Mouse (Mus musculus): Measurements from ENCODE around the gene Pipox.

DNA sequence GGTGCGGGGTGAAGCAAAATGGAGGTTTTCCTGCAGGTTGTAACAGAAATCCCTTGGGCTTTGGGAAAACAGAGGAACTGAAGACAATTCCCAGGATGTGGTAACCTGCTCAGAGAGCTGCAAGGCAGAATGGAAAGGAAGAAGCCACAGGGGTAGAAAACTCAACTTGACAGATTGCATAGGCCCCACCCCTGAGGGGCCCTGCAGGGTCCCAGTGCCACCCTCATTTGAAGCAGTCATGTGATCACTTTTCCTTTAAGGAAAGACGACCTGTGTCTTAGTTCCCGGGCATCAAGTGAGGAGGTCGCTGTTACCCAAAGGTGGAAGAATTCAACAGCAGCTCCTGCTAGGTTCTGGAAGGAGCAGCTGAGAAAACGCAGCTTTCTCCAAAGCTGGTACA lies 1.0 kb downstream of the Pipox start:
- TF ChIP-seq CTCF (IDR thresholded peaks at IDR 0.05; ENCODE audit: borderline replicate concordance, extremely low read depth, insufficient read depth, insufficient read length) (no peak), POLR2A (IDR thresholded peaks at IDR 0.05; ENCODE audit: borderline replicate concordance, extremely low read depth, insufficient read depth, insufficient read length, poor library complexity, severe bottlenecking) (no peak)

All from brain, embryonic 14.5 days (tissue).